Mouse (Mus musculus): Measurements from ENCODE around the gene Slc35d2. TPM values are rescaled to one million over a fixed set of nuclear protein-coding genes. Genes with fewer than 3 reads are reported as not detected.

Slc35d2 gene
- polyA plus RNA-seq, 1 experiment from 2014 or later, result 7.7 TPM

DNA sequence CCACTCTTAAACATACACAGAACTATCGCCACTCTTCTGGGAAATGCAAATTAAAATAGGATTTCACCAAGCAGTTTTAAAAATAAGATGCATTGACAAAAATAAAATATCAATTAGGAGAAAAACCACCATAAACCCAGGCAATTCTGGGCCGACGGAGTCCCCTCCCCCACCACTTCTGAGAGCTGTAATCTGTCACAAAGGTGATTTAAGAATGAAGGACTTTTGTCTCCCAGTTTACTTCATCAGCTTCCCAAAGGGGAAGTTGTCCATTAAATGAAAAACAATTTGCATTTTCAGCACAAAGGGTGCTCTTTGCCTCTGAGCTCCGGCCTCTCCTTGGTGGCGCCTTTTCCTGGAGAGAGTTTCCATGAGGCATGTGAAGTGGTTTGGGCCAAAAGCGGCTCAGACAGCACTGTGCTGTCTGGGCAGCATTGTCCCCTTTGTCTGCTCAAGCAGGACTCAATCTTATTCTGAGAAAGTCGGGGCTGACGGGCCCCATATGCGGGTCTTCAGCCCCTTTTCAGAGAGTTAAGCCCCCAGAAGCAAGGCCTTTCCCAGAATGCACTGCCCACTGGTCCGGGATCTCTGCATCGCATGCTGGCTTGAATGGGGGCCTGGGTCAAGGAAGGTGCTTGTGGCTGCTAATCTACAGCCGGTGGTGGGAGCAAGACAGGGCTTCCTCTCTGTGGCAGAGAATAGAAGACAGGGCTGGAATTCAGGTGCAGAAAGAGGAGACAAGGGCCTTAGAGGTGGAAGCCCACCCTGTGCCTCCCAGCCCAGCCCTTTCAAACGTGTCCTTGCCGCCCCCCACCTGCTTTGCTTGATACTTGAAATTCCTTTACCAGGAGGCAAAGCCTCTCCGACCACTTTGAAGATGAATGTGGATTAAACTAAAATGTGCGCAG lies 47.9 kb downstream of the Slc35d2 start:
- no peak overlapping the region for H3K4me2 ChIP-seq (ENCODE audit: low read length)
- ATAC-seq (ENCODE audit: insufficient number of reproducible peaks, insufficient read depth, low FRiP score, low read depth), result no peak
- H3K4me1 ChIP-seq (ENCODE audit: control insufficient read depth in 2 of 2, insufficient read depth in 2 of 2, low read length in 2 of 2), result peaks cover 8 to 12% of the 10 kb centered on the region in 2 experiments
- no peaks in the 10 kb centered on the region for H3K36me3 ChIP-seq (ENCODE audit: control insufficient read depth, insufficient read depth, low read length)
- H3K9me3 ChIP-seq (ENCODE audit: control insufficient read depth, low read length), result no peaks in the 10 kb centered on the region
- no peak overlapping the region for H3K9ac ChIP-seq (ENCODE audit: low read length)
- H3K27me3 ChIP-seq (ENCODE audit: control insufficient read depth, insufficient read depth, low read length), result no peaks in the 10 kb centered on the region
- WGBS, result 39% methylated on average over 16 of the region's 16 CpGs
- H3K27ac ChIP-seq (replicated peaks in 1 of 2; ENCODE audit: control insufficient read depth in 1 of 2, insufficient read depth in 1 of 2, low read depth in 2 of 2, low read length in 2 of 2), result no peak overlapping the region
- H3K4me3 ChIP-seq (ENCODE audit: control insufficient read depth in 1 of 2, insufficient read depth in 1 of 2, low read depth in 1 of 2, low read length in 2 of 2), result no peak overlapping the region

DNA sequence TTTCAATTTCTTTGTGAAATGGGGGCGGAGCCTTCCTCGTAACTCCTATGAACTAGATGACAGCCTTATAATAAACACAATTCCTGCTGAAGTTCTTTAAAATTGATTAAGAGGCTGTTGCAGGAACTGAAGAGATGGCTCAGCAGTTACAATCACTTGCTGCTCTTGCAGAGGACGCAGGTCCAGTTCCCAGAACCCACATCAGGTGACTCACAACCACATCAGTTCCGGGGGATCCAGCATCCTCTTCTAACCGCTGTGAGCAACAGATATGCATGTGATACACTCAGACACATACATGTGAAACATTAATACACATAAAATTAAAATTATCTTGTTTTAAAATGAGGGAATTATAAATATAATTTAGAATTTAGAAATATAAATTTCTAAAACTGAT lies 51.6 kb downstream of the Slc35d2 start:
- 81% methylated on average over 5 of the region's 5 CpGs for WGBS

DNA sequence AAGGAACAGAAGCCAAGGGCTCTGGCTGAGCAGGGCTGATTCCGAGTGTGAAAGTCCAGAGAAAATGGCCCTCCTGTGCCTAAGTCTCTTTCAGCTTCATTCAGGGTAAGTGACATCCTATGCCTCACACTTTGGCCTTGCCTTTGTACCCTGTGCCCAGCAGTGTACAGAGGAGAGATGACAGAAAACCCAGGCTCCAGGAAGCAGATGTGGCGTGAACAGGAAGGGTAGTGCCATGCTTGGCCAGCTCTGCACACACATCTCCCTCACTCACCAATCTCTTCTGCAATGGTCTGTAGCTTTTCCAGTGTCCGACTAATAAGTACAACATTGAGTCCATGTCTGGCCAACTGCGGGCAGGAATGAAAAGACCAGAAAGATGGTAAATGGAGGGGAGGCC lies 53.1 kb downstream of the Slc35d2 start:
- Histone ChIP-seq H3K9ac (ENCODE audit: low read length) (no peak overlapping the region), H3K27ac (replicated peaks in 1 of 2; ENCODE audit: control insufficient read depth in 1 of 2, insufficient read depth in 1 of 2, low read depth in 2 of 2, low read length in 2 of 2) (no peak overlapping the region), H3K4me3 (ENCODE audit: control insufficient read depth in 1 of 2, insufficient read depth in 1 of 2, low read depth in 1 of 2, low read length in 2 of 2) (no peak overlapping the region), H3K4me1 (ENCODE audit: control insufficient read depth in 2 of 2, insufficient read depth in 2 of 2, low read length in 2 of 2) (peaks cover under 1 to 1% of the 10 kb centered on the region in 2 experiments; a peak in 3 of 4 replicates), H3K36me3 (ENCODE audit: control insufficient read depth, insufficient read depth, low read length) (no peaks in the 10 kb centered on the region), H3K9me3 (ENCODE audit: control insufficient read depth, low read length) (no peaks in the 10 kb centered on the region), H3K27me3 (ENCODE audit: control insufficient read depth, insufficient read depth, low read length) (no peaks in the 10 kb centered on the region), H3K4me2 (ENCODE audit: low read length) (no peak overlapping the region)
- no peak for ATAC-seq (ENCODE audit: insufficient number of reproducible peaks, insufficient read depth, low FRiP score, low read depth)
- WGBS, result 73% methylated on average over 4 of the region's 4 CpGs

More for the DNA sequence above, 51.6 kb downstream of the Slc35d2 start:
- no peak overlapping the region for H3K9ac ChIP-seq (ENCODE audit: low read length)
- H3K36me3 ChIP-seq (ENCODE audit: control insufficient read depth, insufficient read depth, low read length), result no peaks in the 10 kb centered on the region
- no peaks in the 10 kb centered on the region for H3K27me3 ChIP-seq (ENCODE audit: control insufficient read depth, insufficient read depth, low read length)
- H3K4me3 ChIP-seq (ENCODE audit: control insufficient read depth in 1 of 2, insufficient read depth in 1 of 2, low read depth in 1 of 2, low read length in 2 of 2), result no peak overlapping the region
- H3K9me3 ChIP-seq (ENCODE audit: control insufficient read depth, low read length), result no peaks in the 10 kb centered on the region
- peaks cover 8 to 12% of the 10 kb centered on the region in 2 experiments for H3K4me1 ChIP-seq (ENCODE audit: control insufficient read depth in 2 of 2, insufficient read depth in 2 of 2, low read length in 2 of 2)
- no peak for ATAC-seq (ENCODE audit: insufficient number of reproducible peaks, insufficient read depth, low FRiP score, low read depth)
- no peak overlapping the region for H3K4me2 ChIP-seq (ENCODE audit: low read length)
- no peak overlapping the region for H3K27ac ChIP-seq (replicated peaks in 1 of 2; ENCODE audit: control insufficient read depth in 1 of 2, insufficient read depth in 1 of 2, low read depth in 2 of 2, low read length in 2 of 2)

DNA sequence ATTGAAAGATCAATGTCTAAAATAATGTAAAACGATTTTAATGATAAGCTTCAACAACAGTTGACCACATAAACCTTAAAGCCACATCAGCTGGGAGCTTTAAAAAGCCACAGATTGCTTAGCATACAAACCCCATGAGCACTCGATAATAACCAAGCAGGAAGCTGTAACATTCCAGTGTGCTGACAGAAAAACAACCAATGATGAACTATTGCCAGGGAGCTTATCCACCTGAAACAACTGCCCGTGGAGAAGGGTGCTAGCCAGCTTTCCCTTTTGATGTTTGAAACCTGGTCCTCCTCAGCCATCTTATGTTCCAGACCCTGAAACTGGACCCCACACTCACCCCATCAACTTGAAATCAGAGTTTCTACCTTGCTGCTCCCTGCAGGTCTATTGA lies 62.5 kb downstream of the Slc35d2 start:
- H3K4me2 ChIP-seq (ENCODE audit: low read length), result no peak overlapping the region
- H3K9me3 ChIP-seq (ENCODE audit: control insufficient read depth, low read length), result no peaks in the 10 kb centered on the region
- H3K9ac ChIP-seq (ENCODE audit: low read length), result no peak overlapping the region
- H3K27me3 ChIP-seq (ENCODE audit: control insufficient read depth, insufficient read depth, low read length), result no peaks in the 10 kb centered on the region
- no peak overlapping the region for H3K27ac ChIP-seq (replicated peaks in 1 of 2; ENCODE audit: control insufficient read depth in 1 of 2, insufficient read depth in 1 of 2, low read depth in 2 of 2, low read length in 2 of 2)
- WGBS, result 31% methylated on average over 3 of the region's 3 CpGs
- ATAC-seq (ENCODE audit: insufficient number of reproducible peaks, insufficient read depth, low FRiP score, low read depth), result no peak
- H3K4me3 ChIP-seq (ENCODE audit: control insufficient read depth in 1 of 2, insufficient read depth in 1 of 2, low read depth in 1 of 2, low read length in 2 of 2), result no peak overlapping the region
- H3K36me3 ChIP-seq (ENCODE audit: control insufficient read depth, insufficient read depth, low read length), result no peaks in the 10 kb centered on the region
- H3K4me1 ChIP-seq (ENCODE audit: control insufficient read depth in 2 of 2, insufficient read depth in 2 of 2, low read length in 2 of 2), result peaks cover 3 to 9% of the 10 kb centered on the region in 2 experiments; a peak in 3 of 4 replicates

DNA sequence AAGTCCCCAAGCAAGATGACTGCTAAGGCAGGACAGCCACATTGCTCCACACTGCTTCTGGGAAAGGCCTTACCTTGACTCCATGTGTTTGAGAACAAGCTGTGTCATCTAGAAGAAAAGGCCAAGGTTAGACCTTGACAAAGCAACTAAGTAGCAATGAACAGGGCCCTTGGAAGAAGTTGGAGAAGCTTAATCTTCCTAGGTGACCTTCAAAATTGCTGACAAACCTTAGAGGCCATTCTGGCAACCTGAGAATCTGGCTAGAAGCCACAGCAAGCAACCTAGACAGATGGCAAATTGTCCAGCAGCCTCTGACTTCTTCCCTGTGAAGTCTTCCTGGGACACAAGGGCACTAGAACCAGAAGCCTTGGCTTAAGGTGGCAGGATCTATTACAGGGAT lies 64.9 kb downstream of the Slc35d2 start:
- no peak overlapping the region for H3K27ac ChIP-seq (replicated peaks in 1 of 2; ENCODE audit: control insufficient read depth in 1 of 2, insufficient read depth in 1 of 2, low read depth in 2 of 2, low read length in 2 of 2)
- no peaks in the 10 kb centered on the region for H3K36me3 ChIP-seq (ENCODE audit: control insufficient read depth, insufficient read depth, low read length)
- H3K27me3 ChIP-seq (ENCODE audit: control insufficient read depth, insufficient read depth, low read length), result no peaks in the 10 kb centered on the region
- H3K4me2 ChIP-seq (ENCODE audit: low read length), result no peak overlapping the region
- no peaks in the 10 kb centered on the region for H3K9me3 ChIP-seq (ENCODE audit: control insufficient read depth, low read length)
- H3K4me1 ChIP-seq (ENCODE audit: control insufficient read depth in 2 of 2, insufficient read depth in 2 of 2, low read length in 2 of 2), result peaks cover 3 to 9% of the 10 kb centered on the region in 2 experiments; a peak in 3 of 4 replicates
- no peak for ATAC-seq (ENCODE audit: insufficient number of reproducible peaks, insufficient read depth, low FRiP score, low read depth)
- H3K4me3 ChIP-seq (ENCODE audit: control insufficient read depth in 1 of 2, insufficient read depth in 1 of 2, low read depth in 1 of 2, low read length in 2 of 2), result no peak overlapping the region
- H3K9ac ChIP-seq (ENCODE audit: low read length), result no peak overlapping the region

DNA sequence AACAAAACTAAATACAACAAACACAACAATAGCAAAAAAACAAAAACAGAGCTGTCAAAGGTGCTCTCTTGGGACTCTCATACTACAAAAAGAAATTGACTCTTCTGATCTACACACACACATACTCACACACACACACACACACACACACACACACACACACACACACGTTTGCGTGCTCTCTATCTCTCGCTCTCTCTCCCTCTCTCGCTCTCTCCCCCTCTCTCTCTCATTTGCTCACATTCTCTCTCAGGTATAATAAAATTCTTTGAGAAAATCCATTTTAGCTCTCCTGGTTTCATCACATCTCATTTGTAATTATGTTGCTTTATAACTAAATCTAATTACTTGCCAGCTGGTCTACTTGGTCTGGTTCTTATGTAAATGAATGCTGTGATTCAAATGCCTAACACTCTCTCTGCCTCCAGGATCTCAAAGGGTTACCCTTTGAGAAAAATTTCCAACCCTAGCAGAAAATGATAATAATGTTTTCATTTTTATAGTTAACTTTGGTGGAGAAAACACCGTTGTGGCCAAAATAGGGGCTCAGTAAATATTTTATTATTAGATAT lies 68.1 kb downstream of the Slc35d2 start:
- 73% methylated on average over 5 of the region's 5 CpGs for WGBS
- no peak overlapping the region for H3K27ac ChIP-seq (replicated peaks in 1 of 2; ENCODE audit: control insufficient read depth in 1 of 2, insufficient read depth in 1 of 2, low read depth in 2 of 2, low read length in 2 of 2)
- ATAC-seq (ENCODE audit: insufficient number of reproducible peaks, insufficient read depth, low FRiP score, low read depth), result no peak
- no peaks in the 10 kb centered on the region for H3K36me3 ChIP-seq (ENCODE audit: control insufficient read depth, insufficient read depth, low read length)
- no peaks in the 10 kb centered on the region for H3K27me3 ChIP-seq (ENCODE audit: control insufficient read depth, insufficient read depth, low read length)
- H3K9me3 ChIP-seq (ENCODE audit: control insufficient read depth, low read length), result no peaks in the 10 kb centered on the region
- H3K9ac ChIP-seq (ENCODE audit: low read length), result no peak overlapping the region
- H3K4me2 ChIP-seq (ENCODE audit: low read length), result no peak overlapping the region
- H3K4me3 ChIP-seq (ENCODE audit: control insufficient read depth in 1 of 2, insufficient read depth in 1 of 2, low read depth in 1 of 2, low read length in 2 of 2), result no peak overlapping the region
- H3K4me1 ChIP-seq (ENCODE audit: control insufficient read depth in 2 of 2, insufficient read depth in 2 of 2, low read length in 2 of 2), result peaks cover 0 to under 1% of the 10 kb centered on the region in 2 experiments; a peak in 2 of 4 replicates

DNA sequence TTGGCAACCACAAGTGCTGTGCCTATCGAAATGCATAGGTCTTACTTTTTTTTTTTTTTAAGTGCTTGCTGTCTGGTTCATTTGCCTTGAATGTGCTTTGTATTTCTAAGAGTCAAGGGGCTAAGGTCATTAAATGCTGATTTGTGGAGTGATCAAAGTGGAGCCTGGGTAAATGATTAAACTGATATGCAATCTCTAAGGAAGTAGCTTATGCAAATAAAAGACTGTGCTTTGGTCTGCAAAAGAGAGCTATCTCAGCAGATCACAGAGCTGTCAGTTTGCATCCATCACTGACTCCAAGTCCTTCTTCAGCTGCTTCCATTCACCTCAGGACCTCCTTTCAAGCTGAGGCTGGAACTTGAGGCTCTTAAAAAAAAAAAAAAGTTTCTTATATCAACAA lies 75.2 kb downstream of the Slc35d2 start:
- Histone ChIP-seq H3K4me2 (ENCODE audit: low read length) (no peak overlapping the region), H3K9ac (ENCODE audit: low read length) (no peak overlapping the region)
- 64% methylated on average over 1 of the region's 1 CpGs for WGBS

More for the DNA sequence above, 75.2 kb downstream of the Slc35d2 start:
- H3K4me1 ChIP-seq (ENCODE audit: control insufficient read depth in 2 of 2, insufficient read depth in 2 of 2, low read length in 2 of 2), result no peaks in the 10 kb centered on the region
- no peaks in the 10 kb centered on the region for H3K36me3 ChIP-seq (ENCODE audit: control insufficient read depth, insufficient read depth, low read length)
- no peak overlapping the region for H3K4me3 ChIP-seq (ENCODE audit: control insufficient read depth in 1 of 2, insufficient read depth in 1 of 2, low read depth in 1 of 2, low read length in 2 of 2)
- no peak for ATAC-seq (ENCODE audit: insufficient number of reproducible peaks, insufficient read depth, low FRiP score, low read depth)
- no peaks in the 10 kb centered on the region for H3K27me3 ChIP-seq (ENCODE audit: control insufficient read depth, insufficient read depth, low read length)
- H3K9me3 ChIP-seq (ENCODE audit: control insufficient read depth, low read length), result peaks cover 9% of the 10 kb centered on the region; the same call in 1 of the 2 replicates
- no peak overlapping the region for H3K27ac ChIP-seq (replicated peaks in 1 of 2; ENCODE audit: control insufficient read depth in 1 of 2, insufficient read depth in 1 of 2, low read depth in 2 of 2, low read length in 2 of 2)
